Mouse (Mus musculus): ENCODE results near the gene Sdf4. TPM values are rescaled to one million over a fixed set of nuclear protein-coding genes. Genes with fewer than 3 reads are reported as not detected.

Gene Sdf4
- total RNA-seq, 2 experiments from 2014 or later: 73.4 to 182 TPM

- no peak for ATAC-seq (replicated peaks; ENCODE audit: poor library complexity, severe bottlenecking)
These were observed 934 bp downstream of the Sdf4 start for GRCm38 (mm10) chr4:155993606-155994005.

DNA sequence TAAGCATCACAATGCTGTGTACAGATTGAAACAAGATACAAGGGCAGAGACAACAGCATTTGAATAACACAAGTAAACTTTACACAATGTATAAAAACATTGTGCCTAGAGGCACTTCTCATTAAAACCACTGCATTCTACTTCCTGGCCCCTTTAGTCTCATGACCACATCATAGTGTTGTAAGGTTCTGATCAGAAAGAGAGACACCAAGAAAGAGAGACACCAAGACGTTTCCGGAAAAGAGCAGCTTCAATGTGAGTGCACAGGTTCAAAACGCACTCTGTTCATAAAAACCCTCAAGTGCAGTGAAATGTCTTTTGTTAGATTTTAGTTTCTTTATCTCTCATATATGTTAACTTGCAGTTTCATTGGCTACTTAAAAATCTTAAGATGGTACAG is 11.4 kb downstream of the Sdf4 start:
- ATAC-seq (replicated peaks; ENCODE audit: poor library complexity, severe bottlenecking): no peak

- ATAC-seq (replicated peaks; ENCODE audit: poor library complexity, severe bottlenecking): no peak
These were observed 15.7 kb downstream of the Sdf4 start for GRCm38 (mm10) chr4:156008369-156008768.

- ATAC-seq (replicated peaks; ENCODE audit: poor library complexity, severe bottlenecking): no peak
These were observed 21.0 kb downstream of the Sdf4 start, which contains the start of gene Tnfrsf4 for GRCm38 (mm10) chr4:156013637-156014036. Gene Tnfrsf4 (plus strand): TSS chr4:156013843.

DNA sequence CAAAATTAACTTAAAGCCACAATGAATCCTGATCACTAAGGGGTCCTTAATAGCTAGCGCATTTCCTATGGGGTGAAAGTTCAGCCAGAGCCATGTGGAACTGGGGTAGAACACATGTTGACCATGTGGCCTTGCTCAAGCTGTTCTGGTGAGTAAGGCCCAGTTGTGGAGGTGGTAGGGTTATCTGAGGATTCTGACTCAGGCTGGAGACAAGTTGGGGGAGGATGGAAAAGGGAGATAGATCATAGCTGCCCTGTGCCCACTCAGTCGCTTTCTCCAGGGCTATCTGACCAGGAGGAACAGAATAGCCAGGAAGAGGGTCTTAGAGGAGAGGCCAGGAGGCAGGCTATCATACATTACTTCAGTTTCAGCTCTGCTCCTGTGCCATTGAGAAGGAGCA is 21.8 kb downstream of the Sdf4 start:
- no peak for ATAC-seq (replicated peaks; ENCODE audit: poor library complexity, severe bottlenecking)

- no peak for ATAC-seq (replicated peaks; ENCODE audit: poor library complexity, severe bottlenecking)
These were observed 27.1 kb downstream of the Sdf4 start for GRCm38 (mm10) chr4:156019771-156020170.

- no peak for ATAC-seq (replicated peaks; ENCODE audit: poor library complexity, severe bottlenecking)
These were observed 28.7 kb downstream of the Sdf4 start for GRCm38 (mm10) chr4:156021381-156021780.

DNA sequence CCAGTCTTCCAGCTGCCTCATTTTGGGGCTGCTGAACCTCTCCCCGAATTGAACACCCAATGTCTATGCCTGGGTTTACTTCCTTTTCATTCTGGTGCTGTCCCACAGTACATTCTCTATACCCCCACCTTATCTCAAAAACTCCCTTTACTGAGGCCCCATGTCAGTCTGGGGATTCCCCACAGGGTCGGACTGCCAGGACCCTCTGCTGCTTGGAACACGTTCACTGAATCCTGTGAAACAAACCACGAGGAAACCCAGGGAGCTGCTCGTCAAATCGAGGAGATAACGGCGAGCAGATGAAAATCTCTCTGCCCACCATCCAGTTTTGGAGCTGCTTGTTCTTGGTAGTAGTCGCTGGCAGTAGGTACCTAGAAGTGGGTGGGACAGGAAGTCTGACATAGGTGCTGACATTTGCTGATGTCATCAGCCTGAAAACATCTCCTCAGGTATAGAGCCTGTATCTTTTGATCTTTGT is 29.3 kb downstream of the Sdf4 start:
- no peak for ATAC-seq (replicated peaks; ENCODE audit: poor library complexity, severe bottlenecking)

DNA sequence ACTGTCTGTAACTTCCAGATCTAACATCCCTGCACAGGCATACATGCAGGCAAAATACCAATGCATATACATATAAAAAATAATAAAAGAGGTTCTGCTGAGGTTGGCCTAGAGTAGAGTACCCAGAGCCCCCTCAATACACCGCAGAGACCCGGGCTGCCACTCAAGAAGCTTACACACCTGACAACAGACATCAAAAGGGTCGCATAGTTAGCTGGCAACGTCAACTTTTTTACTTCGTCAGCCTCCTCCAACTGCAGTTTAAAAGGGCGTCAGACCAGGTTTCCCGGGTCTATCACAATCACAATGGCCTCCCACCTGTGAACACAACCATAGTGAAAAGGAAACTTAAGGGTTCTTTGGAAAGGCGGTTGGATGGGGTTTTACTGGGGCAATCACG is 30.8 kb downstream of the Sdf4 start:
- no peak for ATAC-seq (replicated peaks; ENCODE audit: poor library complexity, severe bottlenecking)

- ATAC-seq (replicated peaks; ENCODE audit: poor library complexity, severe bottlenecking): no peak
These were observed 31.5 kb downstream of the Sdf4 start for GRCm38 (mm10) chr4:156024184-156024583.

GRCm38 (mm10) chr4:156026013-156026412 is 33.3 kb downstream of the Sdf4 start, which contains the start of gene Tnfrsf18:
Gene Tnfrsf18 (plus strand): TSS chr4:156026164.
- ATAC-seq (replicated peaks; ENCODE audit: poor library complexity, severe bottlenecking): peak; percentile 76

DNA sequence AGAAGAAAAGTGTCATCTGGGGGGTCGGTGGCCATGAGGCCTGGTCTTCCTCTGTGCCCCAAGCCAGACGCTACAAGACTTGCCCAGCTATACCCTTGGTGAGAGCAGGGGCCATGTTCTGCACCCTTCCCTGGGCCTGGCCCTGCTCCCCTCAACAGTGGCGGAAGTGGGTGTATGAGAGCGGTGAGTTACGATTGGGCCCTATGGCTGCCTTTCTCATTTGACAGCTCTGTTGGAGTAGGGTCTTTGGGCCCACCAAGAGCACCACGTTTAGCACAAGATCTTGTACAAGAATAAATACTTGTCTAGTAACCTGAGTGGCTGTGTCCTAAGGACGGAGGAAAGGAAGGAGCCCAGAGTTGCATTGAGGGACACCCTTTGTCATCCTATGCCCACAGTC is 35.9 kb downstream of the Sdf4 start:
- no peak for ATAC-seq (replicated peaks; ENCODE audit: poor library complexity, severe bottlenecking)

DNA sequence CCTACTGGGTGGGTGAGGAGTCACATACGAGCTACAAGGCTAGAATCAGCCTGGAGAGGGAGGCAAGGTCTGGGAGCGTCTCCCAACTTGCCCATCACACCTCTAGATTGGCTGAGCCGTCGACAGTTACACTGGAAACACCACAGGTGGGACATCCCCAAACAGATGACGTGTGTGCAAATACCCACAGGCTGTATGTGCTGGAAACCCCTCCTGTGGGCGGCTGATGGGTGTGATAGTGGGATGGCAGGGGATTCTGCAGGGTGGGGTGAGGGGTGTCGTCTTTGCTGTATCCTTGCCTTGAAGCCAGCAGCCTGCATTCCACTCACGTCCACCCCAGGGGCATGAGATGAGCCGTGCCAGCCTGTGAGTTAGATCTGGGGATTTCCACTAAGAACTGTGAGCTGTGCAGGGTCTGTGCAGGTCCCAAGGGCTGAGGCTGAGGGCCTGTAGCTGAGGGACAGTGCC is 38.0 kb downstream of the Sdf4 start:
- ATAC-seq (replicated peaks; ENCODE audit: poor library complexity, severe bottlenecking): no peak

- ATAC-seq (replicated peaks; ENCODE audit: poor library complexity, severe bottlenecking): no peak
These were observed 38.6 kb downstream of the Sdf4 start for GRCm38 (mm10) chr4:156031255-156031592.

- peak; percentile 73 for ATAC-seq (replicated peaks; ENCODE audit: poor library complexity, severe bottlenecking)
These were observed 39.1 kb downstream of the Sdf4 start for GRCm38 (mm10) chr4:156031593-156032391.

DNA sequence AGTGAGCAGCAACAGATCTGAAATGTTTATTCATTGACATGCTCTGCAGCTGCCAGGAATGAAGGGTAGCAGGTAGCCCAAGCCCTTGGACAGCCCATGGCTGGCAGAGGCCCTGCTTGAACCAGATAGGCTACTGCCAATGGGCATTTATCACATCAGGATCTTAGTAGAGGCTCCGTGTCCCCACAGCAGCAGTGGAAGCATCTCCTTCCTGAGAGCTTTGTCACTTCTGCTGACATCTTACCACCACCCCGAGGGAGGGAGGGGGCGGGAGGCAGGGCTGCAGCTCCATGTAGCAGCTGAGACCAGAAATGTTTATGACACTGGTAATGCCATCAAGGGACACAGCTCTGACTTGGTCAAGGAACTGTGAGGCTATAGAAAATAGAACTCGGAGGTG is 40.2 kb downstream of the Sdf4 start:
- ATAC-seq (replicated peaks; ENCODE audit: poor library complexity, severe bottlenecking): no peak

DNA sequence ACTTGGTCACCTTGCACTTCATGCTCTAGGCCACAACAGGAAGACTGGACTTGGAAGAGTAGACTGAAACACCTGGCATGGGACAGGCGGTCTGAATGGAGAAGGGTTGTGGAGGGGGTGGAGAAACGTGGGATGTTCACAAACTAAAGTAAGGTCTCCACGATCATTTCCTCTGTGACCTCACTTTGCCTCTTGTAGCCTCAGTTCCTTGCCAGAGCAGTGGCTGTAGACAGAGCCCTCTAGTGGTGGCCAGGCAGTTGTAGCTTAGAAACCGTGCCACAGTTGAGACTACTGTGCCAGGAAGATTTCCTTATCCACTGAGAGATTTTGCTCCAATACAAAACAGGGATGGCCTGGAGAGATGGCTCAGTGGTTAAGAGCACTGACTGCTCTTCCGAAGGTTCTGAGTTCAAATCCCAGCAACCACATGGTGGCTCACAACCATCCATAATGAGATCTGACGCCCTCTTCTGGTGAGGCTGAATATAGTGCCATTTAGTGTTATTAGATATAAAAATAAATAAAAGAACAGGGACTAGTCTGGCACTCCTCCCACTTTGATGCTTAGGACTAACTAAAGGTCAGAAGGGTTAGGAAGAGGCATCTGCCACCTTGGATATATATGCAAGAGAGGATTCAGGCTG is 40.9 kb downstream of the Sdf4 start:
- peak; percentile 45 for ATAC-seq (replicated peaks; ENCODE audit: poor library complexity, severe bottlenecking)

- ATAC-seq (replicated peaks; ENCODE audit: poor library complexity, severe bottlenecking): no peak
These were observed 41.6 kb downstream of the Sdf4 start for GRCm38 (mm10) chr4:156034301-156034700.

DNA sequence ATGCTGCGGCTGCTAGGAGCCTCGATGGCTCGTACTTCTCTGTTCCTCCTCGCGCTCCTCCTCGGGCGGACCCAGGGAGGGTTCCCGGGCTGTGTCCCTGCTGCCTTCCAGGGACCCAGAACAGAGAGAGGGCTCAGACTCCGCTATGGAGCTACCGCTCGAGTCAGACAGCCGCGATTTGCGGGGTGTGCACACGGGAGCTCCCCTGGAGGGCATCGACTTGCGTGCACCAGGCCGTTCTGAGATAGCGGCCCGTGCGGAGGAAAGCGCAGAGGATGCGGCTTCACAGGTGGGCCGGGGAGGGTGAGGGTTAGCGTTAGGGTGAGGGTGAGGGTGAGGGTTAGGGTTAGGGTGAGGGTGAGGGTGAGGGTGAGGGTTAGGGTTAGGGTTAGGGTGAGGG is 42.2 kb downstream of the Sdf4 start:
- no peak for ATAC-seq (replicated peaks; ENCODE audit: poor library complexity, severe bottlenecking)

DNA sequence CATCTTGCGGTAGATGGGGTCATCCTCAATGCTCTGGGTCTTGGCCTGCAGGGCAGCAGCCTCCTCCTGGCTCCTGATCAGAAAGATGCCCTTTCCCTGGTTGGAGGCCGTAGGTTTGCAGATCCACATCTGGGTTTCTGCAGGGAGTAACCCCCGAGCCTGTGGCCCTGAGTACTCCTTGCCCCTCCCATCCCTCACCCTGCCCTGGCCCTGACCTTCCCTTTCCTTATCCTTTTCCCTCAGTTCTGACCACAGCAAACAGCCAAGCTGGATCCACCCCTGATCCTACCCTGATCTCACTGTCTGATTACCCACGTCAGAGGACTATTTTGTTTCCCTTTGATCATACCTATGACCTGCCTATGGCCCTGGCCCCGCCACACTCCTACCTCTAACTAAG is 52.1 kb downstream of the Sdf4 start:
- ATAC-seq (replicated peaks; ENCODE audit: poor library complexity, severe bottlenecking): no peak

- ATAC-seq (replicated peaks; ENCODE audit: poor library complexity, severe bottlenecking): peak; percentile 33; the same call in 1 of the 2 replicates
These were observed 57.1 kb downstream of the Sdf4 start for GRCm38 (mm10) chr4:156049779-156050178.
